Mouse (Mus musculus) testis, postnatal 14 days (tissue): ENCODE measurements around the gene Mest.
A peak's percentile ranks its signal among the peaks of the same experiment; 100 is the strongest.

Experiments
- DNase-seq: peaks from one replicate; pipeline ENCODE4 v3.0.0; 2021; ENCODE audit warnings: low spot score

Gene Mest

DNA sequence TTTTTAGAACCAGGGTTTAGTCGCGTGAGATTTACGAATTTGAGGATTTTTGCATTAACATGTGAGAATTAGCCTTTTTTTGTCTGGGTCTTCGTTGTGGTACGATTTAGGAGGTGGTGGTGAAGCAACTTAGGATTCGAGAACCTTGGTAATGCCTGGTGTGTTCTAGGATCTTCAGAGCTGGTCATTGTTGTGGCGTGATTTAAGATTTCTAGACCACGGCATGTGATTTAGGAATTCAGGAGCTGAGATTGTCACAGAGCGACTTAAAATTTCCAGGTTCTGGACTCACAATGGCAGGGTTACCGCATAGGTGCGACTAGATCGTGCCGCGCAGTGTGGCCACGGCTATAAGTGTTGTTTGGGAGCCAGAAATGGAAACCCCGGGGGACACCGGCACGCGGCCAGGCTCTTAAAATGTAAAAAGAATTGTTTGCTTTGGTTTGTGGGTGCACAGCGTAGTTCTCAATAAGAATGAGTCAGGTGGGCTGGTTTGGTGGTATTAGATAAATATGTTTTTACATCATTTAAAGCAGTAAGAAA, 15.2 kb downstream of the Mest start:
- DNase-seq: no peak

DNA sequence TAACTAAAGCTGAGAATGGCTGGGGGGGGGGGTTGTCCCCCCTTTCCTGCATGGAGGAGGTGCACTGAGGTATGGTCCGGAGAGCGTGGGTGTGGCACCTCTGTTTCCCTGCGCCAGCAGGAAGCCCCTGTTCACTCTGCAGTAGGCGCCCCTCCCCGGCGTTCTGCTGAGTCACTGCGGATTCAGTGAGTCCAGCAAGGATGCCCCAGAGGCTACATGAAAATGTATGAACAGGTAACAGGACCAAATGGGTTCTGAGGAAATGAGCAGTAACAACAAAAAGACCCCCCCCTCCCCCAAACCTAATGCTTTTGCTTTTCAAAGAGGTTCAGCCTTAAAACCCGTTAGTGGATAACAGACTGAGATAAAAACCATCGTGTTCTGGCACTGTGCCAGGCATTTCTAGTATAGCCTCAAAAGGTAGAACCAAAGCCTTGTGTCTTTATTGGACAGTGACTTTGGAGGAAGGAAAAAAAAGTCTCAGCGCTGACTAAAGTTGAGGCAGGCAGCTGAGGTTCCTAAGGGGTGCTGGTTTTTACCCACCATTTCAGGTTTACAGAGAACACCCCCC, 15.9 kb downstream of the Mest start:
- DNase-seq: peak; percentile 29

DNA sequence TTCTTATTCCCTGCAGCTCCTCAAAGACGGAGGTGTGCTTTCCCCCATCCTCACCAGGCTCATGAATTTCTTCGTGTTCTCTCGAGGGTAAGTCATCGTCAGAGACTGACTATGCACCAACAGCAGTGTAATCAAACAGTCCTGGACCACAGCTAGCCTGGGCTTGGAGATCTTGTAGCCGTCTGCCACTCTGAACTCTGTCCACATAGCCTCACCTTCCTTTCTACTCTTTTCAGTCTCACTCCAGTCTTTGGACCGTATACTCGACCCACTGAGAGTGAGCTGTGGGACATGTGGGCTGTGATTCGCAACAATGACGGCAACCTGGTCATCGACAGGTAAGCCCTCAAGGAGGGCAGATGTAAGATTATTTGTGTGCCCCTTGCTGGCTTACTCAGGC, 21.5 kb downstream of the Mest start:
- DNase-seq: no peak

DNA sequence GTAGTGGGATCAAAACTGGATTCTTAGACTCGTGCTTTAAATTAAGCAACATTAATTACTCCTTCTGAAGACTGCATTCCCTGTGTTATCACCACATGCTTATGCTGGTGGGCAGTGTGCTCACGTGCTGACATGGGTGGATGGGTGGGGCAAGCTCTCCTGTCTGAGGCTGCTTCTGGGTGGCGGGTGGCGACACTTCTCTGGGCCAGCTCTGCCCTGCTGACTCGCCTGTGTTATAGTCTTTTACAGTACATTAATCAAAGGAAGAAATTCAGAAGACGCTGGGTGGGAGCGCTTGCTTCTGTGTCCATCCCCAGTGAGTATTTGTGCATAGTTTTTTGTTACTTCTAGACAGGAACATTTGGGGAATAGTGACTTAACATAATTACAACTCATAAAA, 22.2 kb downstream of the Mest start:
- DNase-seq: no peak

DNA sequence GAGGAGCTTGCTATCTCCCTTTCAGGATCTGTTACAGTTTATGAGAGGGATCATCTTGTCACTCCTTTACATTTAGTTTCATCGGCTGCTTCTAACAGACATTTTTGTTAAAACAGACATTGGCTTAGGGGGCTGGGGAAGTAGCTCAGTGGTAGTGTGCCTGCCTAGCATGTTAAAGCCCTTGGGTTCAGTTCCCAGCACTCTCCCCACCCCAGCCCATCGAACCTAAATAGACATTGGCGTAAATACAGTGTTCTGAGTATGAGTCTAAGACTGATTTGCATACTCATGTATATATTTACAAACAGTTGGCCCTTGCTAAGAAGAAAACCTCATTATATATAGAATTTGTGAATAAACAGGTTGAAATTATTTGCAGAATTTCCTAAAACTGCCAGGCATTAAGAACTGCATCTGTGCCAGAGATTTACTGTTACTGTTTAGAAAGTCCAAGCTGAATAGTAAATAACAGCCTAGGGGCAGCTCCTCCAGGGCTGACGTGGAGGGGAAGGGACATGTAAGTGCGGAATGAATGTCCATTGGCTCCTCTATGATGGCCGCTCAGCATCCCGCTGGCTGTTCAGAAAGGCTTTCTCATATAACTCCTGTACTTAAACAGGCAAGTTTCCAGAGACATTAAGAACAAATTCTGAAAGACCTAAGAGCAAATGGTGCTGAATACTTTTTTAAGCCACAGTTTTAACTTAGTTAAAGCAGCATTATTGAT, 24.4 kb downstream of the Mest start:
- no peak for DNase-seq

DNA sequence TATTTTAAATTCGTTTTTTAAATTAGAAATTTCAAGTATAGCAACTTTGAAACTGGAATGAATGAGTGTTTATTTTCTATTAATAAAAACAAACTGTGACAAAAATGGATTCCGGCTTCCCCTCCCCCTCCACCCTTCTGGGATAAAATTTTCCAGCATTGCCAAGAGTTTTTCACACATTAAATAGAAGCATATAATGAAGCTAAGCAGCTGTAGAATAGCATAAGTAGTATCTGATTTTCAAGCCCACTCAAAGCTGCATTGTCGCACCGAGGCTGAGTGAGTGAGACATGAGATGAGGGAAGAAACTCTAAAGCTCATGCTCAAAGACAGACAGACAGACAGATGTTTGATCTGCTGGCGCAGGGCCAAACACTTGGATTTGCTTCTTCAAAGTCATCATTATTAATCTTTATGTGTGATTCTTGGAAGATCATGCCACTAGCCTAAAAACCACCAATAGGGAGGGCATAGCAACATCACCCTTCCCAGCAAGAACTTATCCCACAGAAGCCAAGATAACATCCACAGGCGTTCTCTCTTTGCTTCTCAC, 25.1 kb downstream of the Mest start:
- no peak for DNase-seq

DNA sequence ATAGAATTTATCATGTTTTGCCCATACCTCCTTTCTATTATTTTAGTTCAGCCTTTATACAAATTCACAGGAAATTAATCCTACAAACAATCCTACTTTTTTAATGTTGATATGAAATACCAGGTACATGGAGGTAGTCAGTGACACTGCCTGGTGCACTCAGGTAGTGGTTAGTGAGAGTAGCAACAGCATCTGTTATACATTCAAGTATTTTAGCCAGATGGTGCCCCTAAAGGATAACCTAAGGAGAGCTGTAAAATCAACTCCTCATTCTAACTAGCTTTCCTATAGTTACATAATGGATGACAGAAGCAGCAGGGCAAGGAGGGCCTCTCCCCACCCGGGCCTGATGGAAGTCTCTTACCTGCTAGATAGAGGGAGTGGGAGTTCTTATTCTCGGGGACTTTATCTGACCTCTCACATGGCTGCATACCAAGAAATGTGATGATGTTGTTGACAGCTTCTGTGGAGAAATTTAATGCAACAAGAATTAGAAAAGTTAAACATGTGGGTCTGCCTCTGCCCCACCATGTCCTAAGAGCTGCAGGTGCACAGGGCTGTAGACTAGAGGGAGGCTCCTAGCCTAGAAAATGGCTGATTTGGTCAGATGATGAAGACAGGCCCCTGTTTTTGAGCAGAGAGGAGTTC, 25.8 kb downstream of the Mest start:
- DNase-seq: no peak

DNA sequence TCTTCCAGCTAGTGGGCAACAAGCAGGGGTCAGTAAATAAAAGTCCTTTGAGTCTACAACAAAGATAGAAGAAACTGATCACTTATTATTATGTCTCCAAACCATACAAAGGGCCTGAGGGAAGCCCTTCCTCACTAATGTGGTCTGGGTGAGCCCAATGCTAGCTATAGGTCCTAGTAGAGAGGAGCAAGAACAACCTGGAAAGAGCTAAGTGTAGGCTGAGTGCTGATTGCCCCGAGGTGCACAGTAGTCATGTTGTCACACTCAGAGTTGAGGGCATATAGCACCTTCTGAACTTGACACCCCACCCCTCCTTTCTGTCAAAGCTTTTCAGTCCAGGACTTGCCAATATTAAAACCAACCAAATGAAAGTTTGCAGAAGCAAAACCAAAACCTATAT, 26.5 kb downstream of the Mest start:
- no peak for DNase-seq

DNA sequence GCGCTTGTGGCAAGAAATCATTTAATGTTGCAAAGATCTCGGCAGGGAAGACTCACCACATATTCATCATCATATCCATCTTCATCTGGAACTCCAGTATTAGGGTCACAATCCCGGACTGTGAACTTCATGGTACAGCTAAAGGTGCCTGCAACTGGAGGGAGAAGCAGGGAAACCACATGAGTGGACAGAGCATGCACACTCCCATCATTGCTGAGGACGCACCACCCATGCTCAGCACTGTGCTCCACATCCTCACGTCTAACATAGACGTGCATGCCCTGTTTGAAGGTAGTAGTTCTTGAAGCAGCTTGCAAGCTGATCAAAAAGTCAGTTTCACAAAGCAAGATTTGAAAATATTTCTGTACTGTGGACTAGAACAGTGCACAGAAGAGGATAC, 27.1 kb downstream of the Mest start:
- DNase-seq: no peak

DNA sequence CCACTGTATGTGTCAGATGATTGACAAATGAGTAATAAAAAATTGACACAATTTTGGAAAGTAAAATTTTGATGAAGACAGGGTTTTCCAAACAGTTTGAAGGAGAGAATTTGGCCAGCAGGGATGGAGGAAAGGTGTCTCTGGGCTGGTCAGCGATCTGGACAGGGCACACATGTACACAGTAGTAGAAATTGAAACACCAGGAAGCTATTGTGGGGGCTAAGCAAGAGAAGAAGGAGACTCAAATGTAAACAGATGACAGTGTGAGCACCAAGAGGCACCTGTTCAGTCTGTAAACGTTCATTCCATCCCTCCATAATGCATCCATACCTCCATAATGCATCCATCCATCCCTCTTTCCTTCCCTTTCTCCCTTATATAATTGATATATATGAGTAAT, 27.9 kb downstream of the Mest start:
- no peak for DNase-seq
